In the genomic region with DNA sequence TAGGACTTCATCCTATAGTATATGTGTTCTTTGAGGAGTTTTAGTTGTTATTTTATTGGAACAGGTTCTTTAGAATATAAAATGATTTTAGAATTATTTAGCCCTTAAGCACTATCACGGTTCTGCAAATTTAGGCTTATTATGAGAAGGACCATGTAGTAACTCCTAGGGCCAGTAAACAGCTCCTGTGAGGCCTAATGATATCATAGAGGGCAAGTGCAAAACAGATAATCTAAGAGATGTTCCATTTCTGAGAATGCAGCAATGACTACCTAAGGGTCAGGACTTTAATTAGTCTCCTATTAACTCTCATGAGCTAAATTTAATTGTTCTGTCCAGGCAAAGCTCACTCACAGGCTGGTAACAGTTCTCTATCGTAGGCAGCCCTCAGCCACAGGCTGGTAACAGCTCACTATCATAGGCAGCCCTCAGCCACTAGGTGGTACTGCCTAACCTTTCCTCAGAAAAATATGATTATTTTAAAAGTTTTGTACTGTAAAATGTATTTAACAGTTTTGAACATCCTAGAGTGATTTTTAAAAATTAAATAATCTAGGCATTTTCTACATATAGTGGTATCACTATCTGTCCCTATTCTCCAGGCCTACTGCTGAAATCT, we compare ENCODE assay signal across 11 mouse cellular contexts.
A peak's percentile ranks its signal among the peaks of the same experiment; 100 is the strongest.
DNase-seq lines count a peak whose midpoint lies in the region; ATAC-seq and TF ChIP-seq lines count a peak whose summit lies in the region.
"Had no signal": no experiment of that assay in that cellular context is flagged by ENCODE, and none has a peak within 500 bp of the region (broad histone marks: within the 10 kb centered on the region; RNA-seq: fewer than 3 reads in every experiment).

No protein-coding gene starts in this region.

- H3K27me3 ChIP-seq in hindbrain, embryonic 14.5 days (ENCODE audit: control insufficient read depth, insufficient read depth, low read length) = no peaks in the 10 kb centered on the region
- H3K27me3 ChIP-seq: embryonic facial prominence, embryonic 12.5 days; heart, embryonic 15.5 days; limb, embryonic 15.5 days had no signal

- 50% methylated on average over 2 of the region's 2 CpGs for WGBS in hindbrain, embryonic 14.5 days

- H3K27ac ChIP-seq in gastrocnemius, adult 2 months = no peak overlapping the region
- no peak overlapping the region for H3K27ac ChIP-seq in hindbrain, embryonic 14.5 days
- H3K27ac ChIP-seq: embryonic facial prominence, embryonic 12.5 days; heart, embryonic 15.5 days; limb, embryonic 15.5 days had no signal

- H3K4me3 ChIP-seq in gastrocnemius, adult 2 months = no peak overlapping the region
- H3K4me3 ChIP-seq in hindbrain, embryonic 14.5 days (replicated peaks; ENCODE audit: low read length) = no peak overlapping the region
- H3K4me3 ChIP-seq: embryonic facial prominence, embryonic 12.5 days; heart, embryonic 15.5 days; limb, embryonic 15.5 days had no signal

- peak; percentile 85 for ATAC-seq in hindbrain, embryonic 14.5 days (ENCODE audit: low FRiP score)
- ATAC-seq in megakaryocyte, adult 5-6 weeks (ENCODE audit: poor library complexity, severe bottlenecking) = no peak

- TF ChIP-seq CTCF in gastrocnemius, adult 2 months (IDR thresholded peaks at IDR 0.05) = peak; percentile 34

- no peaks in the 10 kb centered on the region for H3K9me3 ChIP-seq in hindbrain, embryonic 14.5 days (ENCODE audit: control insufficient read depth, low read length)
- H3K9me3 ChIP-seq: embryonic facial prominence, embryonic 12.5 days; heart, embryonic 15.5 days; limb, embryonic 15.5 days had no signal

- intact Hi-C loops in gastrocnemius, adult 2 months (cut with DNase I) = loop anchor here (5.0 kb wide), 1 partner anchor 1023 kb away; no protein-coding TSS in a partner anchor

- no peaks in the 10 kb centered on the region for H3K36me3 ChIP-seq in hindbrain, embryonic 14.5 days (replicated peaks; ENCODE audit: control insufficient read depth, insufficient read depth)
- H3K36me3 ChIP-seq: embryonic facial prominence, embryonic 12.5 days; heart, embryonic 15.5 days; limb, embryonic 15.5 days had no signal

- H3K4me1 ChIP-seq in hindbrain, embryonic 14.5 days (replicated peaks; ENCODE audit: control insufficient read depth, insufficient read depth, low read length) = no peaks in the 10 kb centered on the region
- H3K4me1 ChIP-seq: embryonic facial prominence, embryonic 12.5 days; heart, embryonic 15.5 days; limb, embryonic 15.5 days had no signal

- H3K9ac ChIP-seq in hindbrain, embryonic 14.5 days = no peak overlapping the region
- H3K9ac ChIP-seq: embryonic facial prominence, embryonic 12.5 days; heart, embryonic 15.5 days; limb, embryonic 15.5 days had no signal

- no peak for DNase-seq in gastrocnemius, adult 2 months
- DNase-seq in gastrocnemius, adult 8-10 months (ENCODE audit: low spot score in 2 of 2) = no peak
- peak; percentile 44 to 47 for DNase-seq in right cerebral cortex, postnatal 10 days (ENCODE audit: low spot score in 2 of 2)
- DNase-seq in right cerebral cortex, adult 18-20 months = no peak
- DNase-seq in hindbrain, embryonic 14.5 days (ENCODE audit: low spot score) = peak; percentile 73
- DNase-seq in spleen, postnatal 10 days (ENCODE audit: low spot score in 2 of 2) = no peak
- DNase-seq in ovary, adult 18-20 months (ENCODE audit: low spot score) = no peak

- H3K4me2 ChIP-seq in hindbrain, embryonic 14.5 days (replicated peaks) = no peak overlapping the region
- H3K4me2 ChIP-seq: embryonic facial prominence, embryonic 12.5 days; heart, embryonic 15.5 days; limb, embryonic 15.5 days had no signal

Comparison
In these comparisons a context has a peak if more than half of its experiments do, and no peak if none do; other contexts are left out.
1. DNase-seq: peak in right cerebral cortex, postnatal 10 days (2 of 2) and hindbrain, embryonic 14.5 days (single experiment); none in gastrocnemius, adult 2 months (single experiment), gastrocnemius, adult 8-10 months (0 of 2), right cerebral cortex, adult 18-20 months (single experiment), spleen, postnatal 10 days (0 of 2) and ovary, adult 18-20 months (single experiment).